Mouse (Mus musculus) fibroblast of lung, adult 2 months (primary cell): Measurements from ENCODE around the gene Slbp.

Experiments used
- DNase-seq: peaks from one replicate; pipeline ENCODE4 v3.0.0-alpha.2; 2011; ENCODE audit warnings: low read depth

The Slbp gene

GRCm38 (mm10) chr5:33681044-33681443 is 28.7 kb upstream of the Slbp start:
- no peak for DNase-seq

- no peak for DNase-seq
These were observed 25.9 kb upstream of the Slbp start for GRCm38 (mm10) chr5:33678244-33678643.

GRCm38 (mm10) chr5:33675964-33676363 is 23.6 kb upstream of the Slbp start:
- DNase-seq = no peak

- DNase-seq = no peak
These were observed 22.1 kb upstream of the Slbp start for GRCm38 (mm10) chr5:33674439-33674838.

GRCm38 (mm10) chr5:33671659-33672058 is 19.3 kb upstream of the Slbp start:
- DNase-seq = no peak

- no peak for DNase-seq
These were observed 15.8 kb upstream of the Slbp start for GRCm38 (mm10) chr5:33668223-33668622.

GRCm38 (mm10) chr5:33658664-33659050 is 6.3 kb upstream of the Slbp start:
- no peak for DNase-seq

- DNase-seq = peak; percentile 98
These were observed 5.7 kb upstream of the Slbp start, which contains the start of the genes Tacc3 and Tmem129 for GRCm38 (mm10) chr5:33657787-33658663. Gene Tacc3 (plus strand): TSS chr5:33658128. Gene Tmem129 (minus strand): TSS chr5:33658416.

GRCm38 (mm10) chr5:33657251-33657786 is 4.9 kb upstream of the Slbp start:
- no peak for DNase-seq

- DNase-seq = no peak
These were observed 4.4 kb upstream of the Slbp start for GRCm38 (mm10) chr5:33656739-33657138.

GRCm38 (mm10) chr5:33655251-33655840 is 3.0 kb upstream of the Slbp start:
- no peak for DNase-seq

GRCm38 (mm10) chr5:33654424-33654823 is 2.0 kb upstream of the Slbp start:
- DNase-seq = no peak

- no peak for DNase-seq
These were observed 404 bp upstream of the Slbp start for GRCm38 (mm10) chr5:33652783-33653173.

- DNase-seq = no peak
These were observed 843 bp downstream of the Slbp start for GRCm38 (mm10) chr5:33651541-33651920.

GRCm38 (mm10) chr5:33651017-33651416 is 1.4 kb downstream of the Slbp start:
- no peak for DNase-seq

- no peak for DNase-seq
These were observed 11.7 kb downstream of the Slbp start for GRCm38 (mm10) chr5:33640652-33641051.

- DNase-seq = no peak
These were observed 13.5 kb downstream of the Slbp start for GRCm38 (mm10) chr5:33638826-33639225.

- DNase-seq = no peak
These were observed 14.6 kb downstream of the Slbp start for GRCm38 (mm10) chr5:33637606-33638350.

GRCm38 (mm10) chr5:33635361-33635760 is 17.0 kb downstream of the Slbp start:
- DNase-seq = no peak

- DNase-seq = no peak
These were observed 19.8 kb downstream of the Slbp start for GRCm38 (mm10) chr5:33632526-33632925.

GRCm38 (mm10) chr5:33630615-33631014 is 21.8 kb downstream of the Slbp start:
- no peak for DNase-seq

- DNase-seq = peak; percentile 25
These were observed 22.3 kb downstream of the Slbp start for GRCm38 (mm10) chr5:33630061-33630460.
